Mouse (Mus musculus): Measurements from ENCODE around the gene Lhx2. TPM values are rescaled to one million over a fixed set of nuclear protein-coding genes. Genes with fewer than 3 reads are reported as not detected.

Lhx2 gene
- total and polyA plus RNA-seq, 2 experiments from 2014 or later: 45.9 to 82.8 TPM

GRCm38 (mm10) chr2:38359186-38359585 lies 20.1 kb downstream of the Lhx2 start:
- no peak for TF ChIP-seq CTCF (IDR thresholded peaks at IDR 0.05; ENCODE audit: low read depth)
- ATAC-seq (no peak), DNase-seq (no peak)
- Histone ChIP-seq H3K36me3 (ENCODE audit: insufficient read depth) (peaks cover 5% of the 10 kb centered on the region), H3K9ac (peak overlapping the region; percentile 33; the same call in 1 of the 2 replicates), H3K4me1 (ENCODE audit: insufficient read depth) (0 out of 2 replicates have a peak, but pooled peaks cover 6% of the 10 kb centered on the region), H3K4me3 (ENCODE audit: low read depth, low read length) (peak overlapping the region; percentile 16; the same call in 1 of the 2 replicates), H3K27ac (ENCODE audit: low read depth, low read length) (0 out of 2 replicates have a peak overlapping the region, but pooled peaks have one; percentile 24), H3K27me3 (ENCODE audit: insufficient read depth, low read length) (no peaks in the 10 kb centered on the region), H3K4me2 (ENCODE audit: low read depth) (peak overlapping the region; percentile 78), H3K9me3 (ENCODE audit: low read length) (no peaks in the 10 kb centered on the region)
- 16% methylated on average over 10 of the region's 10 CpGs for WGBS

GRCm38 (mm10) chr2:38359811-38360210 lies 20.7 kb downstream of the Lhx2 start:
- H3K27me3 ChIP-seq (ENCODE audit: insufficient read depth, low read length): no peaks in the 10 kb centered on the region
- no peaks in the 10 kb centered on the region for H3K36me3 ChIP-seq (ENCODE audit: insufficient read depth)
- peak; percentile 58 for DNase-seq
- peak overlapping the region; percentile 78 for H3K4me2 ChIP-seq (ENCODE audit: low read depth)
- peak overlapping the region; percentile 21; the same call in 1 of the 2 replicates for H3K27ac ChIP-seq (ENCODE audit: low read depth, low read length)
- 0 out of 2 replicates have a peak, but pooled peaks cover 6% of the 10 kb centered on the region for H3K4me1 ChIP-seq (ENCODE audit: insufficient read depth)
- H3K9me3 ChIP-seq (ENCODE audit: low read length): no peaks in the 10 kb centered on the region
- no peak for ATAC-seq
- 18% methylated on average over 13 of the region's 13 CpGs for WGBS
- 0 out of 2 replicates have a peak overlapping the region, but pooled peaks have one; percentile 16 for H3K4me3 ChIP-seq (ENCODE audit: low read depth, low read length)
- no peak overlapping the region; the same call in 1 of the 2 replicates for H3K9ac ChIP-seq
- no peak for TF ChIP-seq CTCF (IDR thresholded peaks at IDR 0.05; ENCODE audit: low read depth)

GRCm38 (mm10) chr2:38366222-38366621 lies 27.1 kb downstream of the Lhx2 start:
- TF ChIP-seq CTCF (IDR thresholded peaks at IDR 0.05; ENCODE audit: low read depth): no peak
- Histone ChIP-seq H3K27me3 (ENCODE audit: insufficient read depth, low read length) (no peaks in the 10 kb centered on the region), H3K27ac (ENCODE audit: low read depth, low read length) (no peak overlapping the region), H3K9me3 (ENCODE audit: low read length) (no peaks in the 10 kb centered on the region), H3K4me3 (ENCODE audit: low read depth, low read length) (no peak overlapping the region), H3K4me2 (ENCODE audit: low read depth) (no peak overlapping the region), H3K4me1 (ENCODE audit: insufficient read depth) (no peaks in the 10 kb centered on the region), H3K9ac (no peak overlapping the region), H3K36me3 (ENCODE audit: insufficient read depth) (0 out of 2 replicates have a peak, but pooled peaks cover 3% of the 10 kb centered on the region)
- 58% methylated on average over 7 of the region's 7 CpGs for WGBS
- peak; percentile 8 for DNase-seq
- no peak for ATAC-seq

- Histone ChIP-seq H3K27ac (ENCODE audit: low read depth, low read length) (0 out of 2 replicates have a peak overlapping the region, but pooled peaks have one; percentile 35), H3K27me3 (ENCODE audit: insufficient read depth, low read length) (no peaks in the 10 kb centered on the region), H3K4me1 (ENCODE audit: insufficient read depth) (no peaks in the 10 kb centered on the region), H3K9ac (no peak overlapping the region), H3K4me3 (ENCODE audit: low read depth, low read length) (no peak overlapping the region), H3K4me2 (ENCODE audit: low read depth) (no peak overlapping the region), H3K9me3 (ENCODE audit: low read length) (no peaks in the 10 kb centered on the region), H3K36me3 (ENCODE audit: insufficient read depth) (0 out of 2 replicates have a peak, but pooled peaks cover 3% of the 10 kb centered on the region)
- peak; percentile 10 for DNase-seq
- no peak for TF ChIP-seq CTCF (IDR thresholded peaks at IDR 0.05; ENCODE audit: low read depth)
- ATAC-seq: no peak
- 41% methylated on average over 9 of the region's 9 CpGs for WGBS
These were observed 27.9 kb downstream of the Lhx2 start for GRCm38 (mm10) chr2:38367023-38367422.

- H3K9me3 ChIP-seq (ENCODE audit: low read length): no peaks in the 10 kb centered on the region
- H3K27me3 ChIP-seq (ENCODE audit: insufficient read depth, low read length): no peaks in the 10 kb centered on the region
- no peak overlapping the region for H3K27ac ChIP-seq (ENCODE audit: low read depth, low read length)
- H3K4me2 ChIP-seq (ENCODE audit: low read depth): no peak overlapping the region
- no peaks in the 10 kb centered on the region for H3K4me1 ChIP-seq (ENCODE audit: insufficient read depth)
- DNase-seq (peak; percentile 11), ATAC-seq (no peak)
- WGBS: 72% methylated on average over 5 of the region's 5 CpGs
- no peak for TF ChIP-seq CTCF (IDR thresholded peaks at IDR 0.05; ENCODE audit: low read depth)
- no peak overlapping the region for H3K4me3 ChIP-seq (ENCODE audit: low read depth, low read length)
- no peak overlapping the region for H3K9ac ChIP-seq
- 0 out of 2 replicates have a peak, but pooled peaks cover 3% of the 10 kb centered on the region for H3K36me3 ChIP-seq (ENCODE audit: insufficient read depth)
These were observed 28.8 kb downstream of the Lhx2 start for GRCm38 (mm10) chr2:38367852-38368251.

GRCm38 (mm10) chr2:38368746-38369330 lies 29.8 kb downstream of the Lhx2 start:
- H3K36me3 ChIP-seq (ENCODE audit: insufficient read depth): 0 out of 2 replicates have a peak, but pooled peaks cover 3% of the 10 kb centered on the region
- ATAC-seq (0 out of 2 replicates have a peak, but pooled peaks have one; percentile 14), DNase-seq (peak; percentile 50)
- no peaks in the 10 kb centered on the region for H3K4me1 ChIP-seq (ENCODE audit: insufficient read depth)
- no peak overlapping the region for H3K4me3 ChIP-seq (ENCODE audit: low read depth, low read length)
- H3K4me2 ChIP-seq (ENCODE audit: low read depth): peak overlapping the region; percentile 18; the same call in 1 of the 2 replicates
- no peak for TF ChIP-seq CTCF (IDR thresholded peaks at IDR 0.05; ENCODE audit: low read depth)
- H3K9me3 ChIP-seq (ENCODE audit: low read length): no peaks in the 10 kb centered on the region
- H3K27ac ChIP-seq (ENCODE audit: low read depth, low read length): no peak overlapping the region
- no peak overlapping the region for H3K9ac ChIP-seq
- 36% methylated on average over 31 of the region's 31 CpGs for WGBS
- H3K27me3 ChIP-seq (ENCODE audit: insufficient read depth, low read length): no peaks in the 10 kb centered on the region

GRCm38 (mm10) chr2:38375606-38376304 lies 36.7 kb downstream of the Lhx2 start:
- peak; percentile 67 for DNase-seq
- H3K9ac ChIP-seq: no peak overlapping the region
- 6% methylated on average over 20 of the region's 20 CpGs for WGBS
- H3K4me3 ChIP-seq (ENCODE audit: low read depth, low read length): no peak overlapping the region
- H3K36me3 ChIP-seq (ENCODE audit: insufficient read depth): 0 out of 2 replicates have a peak, but pooled peaks cover 2% of the 10 kb centered on the region
- H3K4me1 ChIP-seq (ENCODE audit: insufficient read depth): no peaks in the 10 kb centered on the region
- H3K9me3 ChIP-seq (ENCODE audit: low read length): no peaks in the 10 kb centered on the region
- peaks cover 10% of the 10 kb centered on the region for H3K27me3 ChIP-seq (ENCODE audit: insufficient read depth, low read length)
- H3K27ac ChIP-seq (ENCODE audit: low read depth, low read length): no peak overlapping the region
- TF ChIP-seq CTCF (IDR thresholded peaks at IDR 0.05; ENCODE audit: low read depth): peak; percentile 91
- peak; percentile 54 for ATAC-seq
- peak overlapping the region; percentile 35 for H3K4me2 ChIP-seq (ENCODE audit: low read depth)
